Mouse (Mus musculus) retina, adult 2 months (tissue): ENCODE measurements around the gene Lamb3.
A peak's percentile ranks its signal among the peaks of the same experiment; 100 is the strongest.
"Not testable (repeated sequence)": the region's sequence is repeated elsewhere in the genome, so short reads cannot be mapped to it uniquely, and the experiment has no call there.

Experiments
- DNase-seq: peaks from one replicate; pipeline ENCODE4 v3.0.0-alpha.2; 2012; ENCODE audit warnings: low read depth, low spot score

The Lamb3 gene

GRCm38 (mm10) chr1:193244235-193244634 lies 36.7 kb downstream of the Lamb3 start:
- no peak for DNase-seq

GRCm38 (mm10) chr1:193250026-193250425 lies 42.5 kb downstream of the Lamb3 start:
- DNase-seq: no peak

- DNase-seq: no peak
These were observed 43.9 kb downstream of the Lamb3 start for GRCm38 (mm10) chr1:193251386-193251785.

GRCm38 (mm10) chr1:193252616-193253015 lies 45.1 kb downstream of the Lamb3 start:
- DNase-seq: no peak

GRCm38 (mm10) chr1:193253895-193254294 lies 46.4 kb downstream of the Lamb3 start:
- DNase-seq: not testable (repeated sequence)

- no peak for DNase-seq
These were observed 47.5 kb downstream of the Lamb3 start for GRCm38 (mm10) chr1:193255032-193255431.

- peak; percentile 32 for DNase-seq
These were observed 48.2 kb downstream of the Lamb3 start for GRCm38 (mm10) chr1:193255488-193256288.

- DNase-seq: no peak
These were observed 48.7 kb downstream of the Lamb3 start for GRCm38 (mm10) chr1:193256289-193256577.

GRCm38 (mm10) chr1:193256621-193257098 lies 49.2 kb downstream of the Lamb3 start:
- no peak for DNase-seq

- no peak for DNase-seq
These were observed 52.1 kb downstream of the Lamb3 start for GRCm38 (mm10) chr1:193259559-193259958.

GRCm38 (mm10) chr1:193261897-193262548 lies 54.5 kb downstream of the Lamb3 start:
- no peak for DNase-seq

GRCm38 (mm10) chr1:193263026-193263907 lies 55.8 kb downstream of the Lamb3 start:
- DNase-seq: no peak

GRCm38 (mm10) chr1:193263955-193264598 lies 56.6 kb downstream of the Lamb3 start, which contains the start of gene Hsd11b1:
Hsd11b1 (minus strand) TSS chr1:193264075.
- DNase-seq: no peak

- DNase-seq: no peak
These were observed 58.2 kb downstream of the Lamb3 start for GRCm38 (mm10) chr1:193265734-193266133.

GRCm38 (mm10) chr1:193270965-193271763 lies 63.7 kb downstream of the Lamb3 start:
- no peak for DNase-seq

- no peak for DNase-seq
These were observed 64.8 kb downstream of the Lamb3 start for GRCm38 (mm10) chr1:193272137-193272915.

GRCm38 (mm10) chr1:193272916-193273601 lies 65.6 kb downstream of the Lamb3 start, which contains the start of gene G0s2:
G0s2 (minus strand) TSS chr1:193273217.
- no peak for DNase-seq

GRCm38 (mm10) chr1:193274407-193275071 lies 67.0 kb downstream of the Lamb3 start:
- no peak for DNase-seq
